Mouse (Mus musculus) forebrain, embryonic 16.5 days (tissue): ENCODE measurements around the gene Rab26. TPM values are rescaled to one million over a fixed set of nuclear protein-coding genes. Genes with fewer than 3 reads are reported as not detected.
A peak's percentile ranks its signal among the peaks of the same experiment; 100 is the strongest.

Experiments used
- ATAC-seq: fragments of 200-750 bp; cut with Nextera tagmentation; 2 replicates; pipeline ENCODE4 v1.8.0; 2017; ENCODE audit warnings: mild to moderate bottlenecking, moderate library complexity
- H3K27ac ChIP-seq: fragments of 300-500 bp; sonication (generic); 2 replicates; pipeline ENCODE4 v1.5.1; 2014; ENCODE audit warnings: low read length, control low read depth
- H3K27me3 ChIP-seq: fragments of 300-500 bp; sonication (generic); replicated peaks from 2 replicates; pipeline ENCODE4 v1.6.1; 2014; ENCODE audit warnings: low read length; ENCODE audit not compliant: control insufficient read depth, insufficient read depth
- H3K36me3 ChIP-seq: fragments of 300-500 bp; sonication (generic); 2 replicates; pipeline ENCODE4 v1.6.1; 2014; ENCODE audit not compliant: control insufficient read depth, insufficient read depth
- H3K4me1 ChIP-seq: fragments of 300-500 bp; sonication (generic); replicated peaks from 2 replicates; pipeline ENCODE4 v1.6.1; 2014; ENCODE audit warnings: low read length; ENCODE audit not compliant: control insufficient read depth, insufficient read depth
- H3K4me2 ChIP-seq: fragments of 300-500 bp; sonication (generic); 2 replicates; pipeline ENCODE4 v1.6.1; 2014; ENCODE audit warnings: mild to moderate bottlenecking, low read length, control low read depth
- H3K4me3 ChIP-seq: fragments of 300-500 bp; sonication (generic); replicated peaks from 2 replicates; pipeline ENCODE4 v1.5.1; 2014; ENCODE audit warnings: mild to moderate bottlenecking, low read length, control low read depth
- H3K9ac ChIP-seq: fragments of 300-500 bp; sonication (generic); replicated peaks from 2 replicates; pipeline ENCODE4 v1.6.1; 2014; ENCODE audit warnings: low read depth, low read length, control low read depth
- H3K9me3 ChIP-seq: fragments of 300-500 bp; sonication (generic); 2 replicates; pipeline ENCODE4 v1.6.1; 2016; ENCODE audit warnings: low read length; ENCODE audit not compliant: control insufficient read depth
- WGBS: fragments of 180-500 bp; shearing (Covaris S2); extraction: QIAGEN DNeasy Blood & Tissue Kit; methylation state at CpG from one replicate; pipeline ENCODE4 v1.1.7; 2014; 5-methylcytosine and 5-hydroxymethylcytosine counted together
- polyA plus RNA-seq: library from polyadenylated mRNA; unstranded; fragments of >200 nt; fragmentation: Nextera tagmentation; extraction: Ambion mirVana; gene quantifications from 2 replicates; pipeline ENCODE4 v1.2.1, GENCODE M21; 2015

Rab26 gene
- polyA plus RNA-seq, 1 experiment from 2014 or later = 10.9 TPM

DNA sequence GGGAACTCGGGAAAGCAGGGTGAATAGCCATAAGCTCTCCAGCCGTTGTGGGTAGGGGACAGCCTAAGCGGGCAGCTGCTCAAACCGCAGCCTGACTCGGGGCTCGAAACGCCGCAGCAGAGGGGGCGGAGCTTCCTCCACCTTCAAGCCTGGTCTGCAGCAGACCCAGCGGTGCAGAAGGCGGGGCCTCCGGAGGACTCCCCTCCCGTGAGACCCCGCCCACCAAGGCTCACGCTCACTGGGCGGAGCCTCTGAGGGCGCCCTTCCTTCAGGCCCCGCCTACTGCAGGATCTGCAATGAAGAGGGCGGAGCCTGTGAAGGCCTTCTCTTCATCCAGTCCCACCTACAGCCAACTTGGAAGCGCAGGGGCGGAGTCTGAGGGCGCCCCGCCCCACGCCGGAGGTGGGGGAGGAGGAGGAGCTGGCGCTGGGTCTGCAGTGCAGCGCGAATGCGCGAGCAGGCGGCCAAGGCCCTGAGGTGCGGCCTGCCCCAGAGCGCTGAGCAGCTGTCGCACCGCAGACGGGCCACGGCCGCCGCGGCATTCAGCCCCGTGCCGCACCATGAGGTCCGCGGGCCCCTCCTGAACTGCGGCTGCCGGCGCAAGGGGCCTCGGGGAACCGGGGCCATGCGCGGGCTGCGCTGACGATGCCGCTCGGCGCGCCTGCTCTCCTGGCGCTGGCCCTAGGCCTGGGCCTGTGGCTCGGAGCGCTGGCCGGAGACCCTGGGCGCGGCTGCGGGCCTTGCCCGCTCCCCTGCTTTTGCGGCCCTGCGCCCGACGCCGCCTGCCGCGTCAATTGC, 15.8 kb upstream of the Rab26 start, which contains the start of gene Pkd1:
Pkd1 (plus strand) TSS at position 217 of the 798 bp plus-strand sequence.
- H3K4me2 ChIP-seq = peak within 1 kb of the TSS; percentile 91
- H3K27me3 ChIP-seq = peaks cover 6% of the 10 kb centered on the region; the same call in 1 of the 2 replicates
- peak; percentile 94 for ATAC-seq
- no peaks in the 10 kb centered on the region for H3K9me3 ChIP-seq
- H3K9ac ChIP-seq = peak within 1 kb of the TSS; percentile 93
- under 1% methylated on average over 71 of the region's 72 CpGs for WGBS
- H3K36me3 ChIP-seq = no peaks in the 10 kb centered on the region
- peak within 1 kb of the TSS; percentile 91 for H3K4me3 ChIP-seq
- H3K27ac ChIP-seq = peak within 1 kb of the TSS; percentile 88
- peaks cover 31% of the 10 kb centered on the region for H3K4me1 ChIP-seq

DNA sequence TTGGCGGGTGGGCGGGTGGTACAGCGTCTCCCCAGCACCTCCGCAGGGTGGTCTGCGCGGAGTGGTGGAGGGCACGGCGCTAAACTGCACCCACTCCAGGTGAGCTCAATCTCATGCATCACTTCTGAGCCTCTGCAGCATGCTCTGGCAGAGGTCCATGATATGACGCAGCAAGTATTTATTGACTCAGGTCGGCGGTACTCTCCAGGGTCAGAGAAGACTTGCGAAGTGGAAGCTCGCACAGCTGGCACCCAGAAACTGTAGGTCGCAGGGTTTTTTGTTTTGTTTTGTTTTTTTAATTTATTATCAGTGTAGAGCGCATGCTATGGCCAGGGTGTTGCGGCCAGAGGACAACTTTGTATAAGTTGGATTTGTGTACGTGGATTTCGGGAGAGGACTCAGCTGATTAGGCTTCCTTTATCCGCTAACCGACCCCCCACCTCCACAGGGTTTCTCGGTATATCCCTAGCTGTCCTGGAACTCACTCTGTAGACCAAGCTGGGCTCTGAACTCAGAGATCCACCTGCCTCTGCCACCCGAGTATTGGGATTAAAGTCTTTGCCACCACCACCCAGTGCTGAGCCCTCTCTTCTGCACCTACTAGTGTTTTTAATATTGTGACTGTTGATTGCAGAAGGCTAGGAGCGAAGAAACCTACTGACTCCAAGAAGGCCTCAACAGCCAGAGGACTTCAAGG, 15.1 kb upstream of the Rab26 start:
- H3K27ac ChIP-seq = peak overlapping the region; percentile 20; the same call in 1 of the 2 replicates
- peak overlapping the region; percentile 91 for H3K4me2 ChIP-seq
- peak overlapping the region; percentile 91 for H3K4me3 ChIP-seq
- peak overlapping the region; percentile 15; the same call in 1 of the 2 replicates for H3K9ac ChIP-seq
- no peak for ATAC-seq
- no peaks in the 10 kb centered on the region for H3K9me3 ChIP-seq
- H3K27me3 ChIP-seq = peaks cover 6% of the 10 kb centered on the region; the same call in 1 of the 2 replicates
- WGBS = 5% methylated on average over 23 of the region's 23 CpGs
- H3K36me3 ChIP-seq = no peaks in the 10 kb centered on the region
- peaks cover 34% of the 10 kb centered on the region for H3K4me1 ChIP-seq

DNA sequence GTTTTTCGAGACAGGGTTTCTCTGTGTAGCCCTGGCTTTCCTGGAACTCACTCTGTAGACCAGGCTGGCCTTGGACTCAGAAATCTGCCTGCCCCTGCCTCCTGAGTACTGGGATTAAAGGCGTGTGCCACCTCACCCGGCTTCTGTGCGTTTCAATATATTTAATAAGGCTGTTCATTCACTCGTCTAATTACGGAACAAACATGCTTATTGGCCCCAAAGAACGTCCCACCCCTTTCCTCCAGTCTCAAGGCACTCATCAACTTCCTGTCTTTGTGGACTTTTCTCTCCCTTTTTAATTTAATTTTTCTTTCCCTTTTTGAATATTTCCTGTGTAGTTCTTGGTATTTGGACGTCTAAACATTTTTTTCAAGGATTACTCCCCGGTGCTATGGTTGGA, 14.4 kb upstream of the Rab26 start:
- WGBS = 19% methylated on average over 9 of the region's 9 CpGs
- Histone ChIP-seq H3K27ac (no peak overlapping the region), H3K36me3 (no peaks in the 10 kb centered on the region), H3K4me1 (peaks cover 34% of the 10 kb centered on the region), H3K4me2 (no peak overlapping the region), H3K9me3 (no peaks in the 10 kb centered on the region), H3K4me3 (no peak overlapping the region), H3K27me3 (peaks cover 6% of the 10 kb centered on the region; the same call in 1 of the 2 replicates), H3K9ac (no peak overlapping the region)
- ATAC-seq = no peak

DNA sequence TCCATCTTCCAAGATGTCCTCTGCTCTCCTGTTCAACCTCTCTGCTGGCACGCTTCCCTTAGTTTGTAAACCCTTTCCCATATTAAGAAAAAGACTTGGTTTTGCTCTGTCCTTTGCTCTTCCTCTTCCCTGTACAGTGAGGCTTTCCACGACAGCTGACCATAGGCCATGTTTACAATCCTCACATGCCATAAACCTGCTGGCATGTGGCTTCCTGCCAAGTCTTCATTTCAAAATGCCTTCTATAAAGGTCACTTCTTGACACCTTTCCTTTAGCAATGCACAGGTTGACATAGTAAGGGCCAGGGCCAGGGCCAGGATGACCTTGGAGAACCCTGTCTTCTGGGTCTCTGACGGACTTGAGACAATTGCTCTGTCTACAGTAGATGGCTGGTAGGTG, 12.2 kb upstream of the Rab26 start:
- WGBS = 80% methylated on average over 3 of the region's 3 CpGs
- H3K4me3 ChIP-seq = no peak overlapping the region
- ATAC-seq = no peak
- H3K36me3 ChIP-seq = no peaks in the 10 kb centered on the region
- H3K9ac ChIP-seq = no peak overlapping the region
- H3K4me2 ChIP-seq = no peak overlapping the region
- H3K27ac ChIP-seq = no peak overlapping the region
- H3K4me1 ChIP-seq = peaks cover 17% of the 10 kb centered on the region
- H3K27me3 ChIP-seq = peaks cover 6% of the 10 kb centered on the region; the same call in 1 of the 2 replicates
- H3K9me3 ChIP-seq = no peaks in the 10 kb centered on the region

DNA sequence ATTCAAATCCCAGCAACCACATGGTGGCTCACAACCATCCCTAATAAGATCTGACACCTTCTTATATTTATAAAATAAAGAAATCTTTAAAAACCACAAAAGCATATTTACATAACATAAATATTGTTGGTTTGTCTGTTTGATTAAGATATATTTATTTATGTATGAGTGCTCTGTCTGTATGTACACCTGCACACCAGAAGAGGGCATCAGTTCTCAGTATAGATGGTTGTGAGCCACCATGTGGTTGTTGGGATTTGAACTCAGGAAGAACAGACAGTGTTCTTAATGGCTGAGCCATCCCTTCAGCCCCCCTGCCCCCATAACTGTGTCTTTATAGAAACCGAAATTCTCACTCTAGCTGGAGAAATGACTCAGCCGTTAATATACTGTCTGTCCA, 11.2 kb upstream of the Rab26 start:
- Histone ChIP-seq H3K9me3 (no peaks in the 10 kb centered on the region), H3K4me2 (no peak overlapping the region), H3K36me3 (no peaks in the 10 kb centered on the region), H3K9ac (no peak overlapping the region), H3K4me3 (no peak overlapping the region), H3K4me1 (peaks cover 11% of the 10 kb centered on the region; the same call in 1 of the 2 replicates), H3K27ac (no peak overlapping the region), H3K27me3 (peaks cover 6% of the 10 kb centered on the region; the same call in 1 of the 2 replicates)
- 90% methylated on average over 2 of the region's 2 CpGs for WGBS
- no peak for ATAC-seq

DNA sequence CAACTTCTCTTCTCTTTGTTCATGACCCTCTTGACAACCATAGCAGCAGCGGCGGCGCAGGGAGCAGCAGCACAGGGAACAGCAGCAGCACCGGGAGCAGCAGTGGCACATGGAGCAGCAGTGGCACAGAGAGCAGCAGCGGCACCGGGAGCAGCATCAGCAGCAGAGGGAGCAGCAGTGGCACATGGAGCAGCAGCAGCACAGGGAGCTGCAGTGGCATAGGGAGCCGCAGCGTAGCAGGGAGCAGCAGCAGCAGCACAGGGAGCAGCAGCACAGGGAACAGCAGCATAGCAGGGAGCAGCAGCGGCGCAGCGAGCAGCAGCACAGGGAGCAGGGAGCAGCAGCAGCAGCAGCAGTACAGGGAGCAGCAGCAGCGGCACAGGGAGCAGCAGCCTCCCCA, 10.6 kb upstream of the Rab26 start:
- no peak overlapping the region for H3K4me2 ChIP-seq
- 0 out of 2 replicates have a peak overlapping the region, but pooled peaks have one; percentile 25 for H3K9ac ChIP-seq

DNA sequence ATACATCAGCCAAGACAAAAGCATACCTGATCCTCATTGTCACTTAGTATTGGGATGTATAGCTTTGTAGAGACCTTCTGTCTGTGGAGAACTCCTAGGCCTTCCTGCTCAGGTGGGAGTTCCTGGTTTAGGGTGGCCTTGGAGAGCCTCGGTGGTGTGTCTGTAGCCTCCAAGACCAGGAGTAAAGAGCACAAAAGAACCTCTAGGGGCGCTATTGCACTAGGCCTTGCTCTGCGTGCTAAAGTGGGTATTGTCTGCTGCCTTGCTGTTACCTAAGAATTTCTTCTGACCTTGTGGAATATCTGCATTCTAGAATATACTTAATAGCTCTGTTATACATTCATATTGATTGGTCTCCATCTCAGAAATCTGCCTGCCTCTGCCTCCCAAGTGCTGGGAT, 6.4 kb upstream of the Rab26 start:
- H3K36me3 ChIP-seq = no peaks in the 10 kb centered on the region
- no peaks in the 10 kb centered on the region for H3K9me3 ChIP-seq
- H3K9ac ChIP-seq = no peak overlapping the region
- H3K4me2 ChIP-seq = no peak overlapping the region
- no peak overlapping the region for H3K27ac ChIP-seq
- no peaks in the 10 kb centered on the region for H3K27me3 ChIP-seq
- WGBS = 5% methylated on average over 3 of the region's 3 CpGs
- H3K4me1 ChIP-seq = peaks cover 19% of the 10 kb centered on the region
- ATAC-seq = no peak
- H3K4me3 ChIP-seq = no peak overlapping the region

More for the DNA sequence above, 10.6 kb upstream of the Rab26 start:
- H3K9me3 ChIP-seq = no peaks in the 10 kb centered on the region
- 18% methylated on average over 12 of the region's 12 CpGs for WGBS
- peaks cover 11% of the 10 kb centered on the region; the same call in 1 of the 2 replicates for H3K4me1 ChIP-seq
- no peak overlapping the region for H3K27ac ChIP-seq
- no peak overlapping the region for H3K4me3 ChIP-seq
- peaks cover 6% of the 10 kb centered on the region; the same call in 1 of the 2 replicates for H3K27me3 ChIP-seq
- H3K36me3 ChIP-seq = no peaks in the 10 kb centered on the region
- ATAC-seq = peak; percentile 36; the same call in 1 of the 2 replicates

DNA sequence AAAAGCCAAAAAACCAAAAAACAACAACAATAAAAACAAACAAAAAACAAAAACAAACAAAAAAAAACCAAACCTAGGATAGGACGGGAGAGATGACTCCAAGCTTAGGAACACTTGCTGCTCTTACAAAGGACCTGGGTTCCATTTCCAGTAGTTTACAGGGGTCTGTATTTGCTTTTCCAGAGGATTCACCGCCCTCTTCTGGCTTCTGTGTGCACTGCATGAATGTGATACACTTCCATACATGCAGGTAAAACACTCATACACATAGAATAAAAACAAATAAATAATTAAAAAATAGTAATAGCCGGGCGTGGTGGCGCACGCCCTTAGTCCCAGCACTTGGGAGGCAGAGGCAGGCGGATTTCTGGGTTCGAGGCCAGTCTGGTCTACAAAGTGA, 4.9 kb upstream of the Rab26 start:
- H3K4me1 ChIP-seq = peaks cover 16% of the 10 kb centered on the region
- H3K4me2 ChIP-seq = no peak overlapping the region
- H3K9ac ChIP-seq = no peak overlapping the region
- ATAC-seq = peak; percentile 45
- WGBS = 69% methylated on average over 8 of the region's 8 CpGs
- H3K36me3 ChIP-seq = no peaks in the 10 kb centered on the region
- no peaks in the 10 kb centered on the region for H3K27me3 ChIP-seq
- no peak overlapping the region for H3K4me3 ChIP-seq
- no peaks in the 10 kb centered on the region for H3K9me3 ChIP-seq
- H3K27ac ChIP-seq = no peak overlapping the region

DNA sequence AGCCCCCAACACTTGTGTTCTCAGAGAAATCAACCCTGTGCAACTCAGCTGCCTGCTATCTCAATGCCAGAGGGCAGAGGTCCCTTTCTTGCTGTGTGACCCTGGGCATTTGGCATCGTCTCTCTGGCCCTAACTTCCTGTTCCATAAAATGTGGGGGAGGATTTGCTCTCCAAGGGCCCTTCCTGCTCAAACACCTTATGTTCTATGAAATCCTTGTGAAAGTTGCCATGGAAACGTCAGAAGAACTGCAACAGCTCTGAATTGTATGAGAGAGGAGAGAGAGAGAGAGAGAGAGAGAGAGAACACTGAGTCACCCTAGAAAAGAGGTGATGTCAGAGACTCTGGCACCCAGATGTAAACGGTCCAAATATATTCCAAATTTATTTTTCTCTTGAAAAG, 3.5 kb upstream of the Rab26 start:
- Histone ChIP-seq H3K9me3 (no peaks in the 10 kb centered on the region), H3K27ac (peak overlapping the region; percentile 72), H3K27me3 (no peaks in the 10 kb centered on the region), H3K4me3 (no peak overlapping the region), H3K9ac (peak overlapping the region; percentile 17; the same call in 1 of the 2 replicates), H3K4me2 (no peak overlapping the region), H3K4me1 (peaks cover 28% of the 10 kb centered on the region), H3K36me3 (no peaks in the 10 kb centered on the region)
- WGBS = 19% methylated on average over 3 of the region's 3 CpGs
- ATAC-seq = peak; percentile 61
